Mouse (Mus musculus): ENCODE results near the gene Ranbp6.

The Ranbp6 gene

GRCm38 (mm10) chr19:29812581-29813460, at the start of gene Ranbp6:
Gene Ranbp6 (minus strand): TSS chr19:29812974.
- peak; percentile 72 to 92 for DNase-seq (ENCODE audit: low spot score in 2 of 2)

- no peak for DNase-seq (ENCODE audit: low spot score in 2 of 2)
These were observed 48.0 kb upstream of the Ranbp6 start for GRCm38 (mm10) chr19:29860816-29861215.

GRCm38 (mm10) chr19:29857267-29857666, 44.5 kb upstream of the Ranbp6 start:
- no peak for DNase-seq (ENCODE audit: low spot score in 2 of 2)

GRCm38 (mm10) chr19:29853711-29854110, 40.9 kb upstream of the Ranbp6 start:
- no peak for DNase-seq (ENCODE audit: low spot score in 2 of 2)

GRCm38 (mm10) chr19:29851036-29851690, 38.4 kb upstream of the Ranbp6 start:
- no peak for DNase-seq (ENCODE audit: low spot score in 2 of 2)

GRCm38 (mm10) chr19:29849924-29850551, 37.3 kb upstream of the Ranbp6 start:
- no peak for DNase-seq (ENCODE audit: low spot score in 2 of 2)

- DNase-seq (ENCODE audit: low spot score in 2 of 2), result peak in 1 of 2 experiments; percentile 7
These were observed 31.4 kb upstream of the Ranbp6 start for GRCm38 (mm10) chr19:29844036-29844661.

GRCm38 (mm10) chr19:29843641-29844035, 30.9 kb upstream of the Ranbp6 start:
- DNase-seq (ENCODE audit: low spot score in 2 of 2), result no peak

GRCm38 (mm10) chr19:29842973-29843372, 30.2 kb upstream of the Ranbp6 start:
- no peak for DNase-seq (ENCODE audit: low spot score in 2 of 2)

GRCm38 (mm10) chr19:29840642-29841041, 27.9 kb upstream of the Ranbp6 start:
- no peak for DNase-seq (ENCODE audit: low spot score in 2 of 2)

- no peak for DNase-seq (ENCODE audit: low spot score in 2 of 2)
These were observed 25.9 kb upstream of the Ranbp6 start for GRCm38 (mm10) chr19:29838636-29839135.

- DNase-seq (ENCODE audit: low spot score in 2 of 2), result no peak
These were observed 25.4 kb upstream of the Ranbp6 start for GRCm38 (mm10) chr19:29838171-29838570.

- DNase-seq (ENCODE audit: low spot score in 2 of 2), result no peak
These were observed 22.7 kb upstream of the Ranbp6 start for GRCm38 (mm10) chr19:29835364-29836034.

- DNase-seq (ENCODE audit: low spot score in 2 of 2), result no peak
These were observed 18.1 kb upstream of the Ranbp6 start for GRCm38 (mm10) chr19:29830911-29831310.

GRCm38 (mm10) chr19:29828558-29828957, 15.8 kb upstream of the Ranbp6 start:
- no peak for DNase-seq (ENCODE audit: low spot score in 2 of 2)

GRCm38 (mm10) chr19:29826686-29827085, 13.9 kb upstream of the Ranbp6 start:
- peak in 1 of 2 experiments; percentile 51 for DNase-seq (ENCODE audit: low spot score in 2 of 2)

- no peak for DNase-seq (ENCODE audit: low spot score in 2 of 2)
These were observed 12.2 kb upstream of the Ranbp6 start for GRCm38 (mm10) chr19:29825003-29825402.

GRCm38 (mm10) chr19:29824034-29824700, 11.4 kb upstream of the Ranbp6 start:
- DNase-seq (ENCODE audit: low spot score in 2 of 2), result peak in 1 of 2 experiments; percentile 31

GRCm38 (mm10) chr19:29823456-29824010, 10.8 kb upstream of the Ranbp6 start:
- no peak for DNase-seq (ENCODE audit: low spot score in 2 of 2)

GRCm38 (mm10) chr19:29820966-29821365, 8.2 kb upstream of the Ranbp6 start:
- peak in 1 of 2 experiments; percentile 51 for DNase-seq (ENCODE audit: low spot score in 2 of 2)
